Mouse (Mus musculus) MN1 (cell line): Measurements from ENCODE around the gene Sf1.

Source experiments
- DNase-seq: peaks from one replicate; pipeline ENCODE4 v3.0.0-alpha.2; 2016; ENCODE audit warnings: low spot score

Gene Sf1

GRCm38 (mm10) chr19:6363411-6364240 is at the start of gene Sf1:
Gene Sf1 (plus strand): TSS chr19:6363690.
- peak; percentile 98 for DNase-seq

DNA sequence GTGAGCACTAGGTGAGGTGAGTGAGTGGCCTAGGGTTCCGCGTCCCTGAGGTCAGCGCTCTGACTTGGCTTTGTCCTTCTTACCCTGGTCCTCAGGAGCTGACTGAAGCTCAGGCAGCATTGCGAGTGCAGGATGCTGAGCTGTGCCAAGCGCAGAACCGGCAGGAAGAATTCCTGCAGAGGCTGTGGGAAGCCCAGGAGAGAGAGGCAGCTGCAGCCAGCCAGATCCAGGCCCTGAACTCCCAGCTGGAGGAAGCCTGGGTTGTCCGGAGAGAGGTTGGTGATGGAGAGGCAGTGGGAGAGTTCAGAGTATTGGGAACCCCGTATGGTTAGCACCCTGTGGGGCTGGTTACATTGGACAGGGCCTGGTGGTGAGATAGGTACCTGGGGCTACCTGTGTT is 49.7 kb upstream of the Sf1 start:
- no peak for DNase-seq

DNA sequence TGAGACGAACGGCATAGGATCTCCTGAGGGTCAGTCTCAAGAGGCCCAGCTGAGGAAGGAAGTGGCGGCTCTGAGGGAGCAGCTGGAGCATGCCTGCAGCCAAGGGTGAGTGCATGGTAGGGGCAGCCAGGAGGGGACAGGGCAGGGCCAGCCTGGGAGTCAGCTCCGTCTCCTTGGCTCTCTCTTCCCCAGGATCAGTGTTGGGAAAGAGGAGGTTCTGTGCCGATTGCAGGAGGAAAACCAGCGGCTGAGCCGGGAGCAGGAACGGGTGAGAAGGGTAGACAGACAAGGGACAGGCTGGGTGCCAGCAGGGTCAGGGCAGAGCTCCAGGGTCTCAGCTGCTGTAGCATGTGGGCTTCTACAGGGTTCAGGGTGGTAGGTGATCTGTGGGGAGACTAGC is 49.0 kb upstream of the Sf1 start:
- no peak for DNase-seq

DNA sequence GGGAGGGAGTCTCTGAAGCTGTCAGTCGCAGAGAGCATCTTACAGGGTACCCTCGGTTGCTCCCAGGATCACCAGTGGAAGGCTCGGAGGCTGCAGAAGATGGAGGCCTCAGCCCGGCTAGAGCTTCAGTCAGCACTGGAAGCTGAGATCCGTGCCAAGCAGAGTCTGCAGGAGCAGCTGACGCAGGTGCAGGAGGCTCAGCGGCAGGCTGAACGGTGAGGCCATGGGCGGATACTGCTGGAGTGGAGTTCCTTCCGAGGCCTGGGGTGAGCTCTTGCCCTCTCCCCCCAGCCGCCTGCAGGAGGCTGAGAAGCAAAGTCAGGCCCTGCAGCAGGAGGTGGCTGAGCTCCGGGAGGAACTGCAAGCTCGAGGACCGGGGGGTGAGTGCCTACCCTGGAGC is 47.9 kb upstream of the Sf1 start:
- no peak for DNase-seq

- no peak for DNase-seq
Observed at GRCm38 (mm10) chr19:6318145-6318544, 45.3 kb upstream of the Sf1 start.

DNA sequence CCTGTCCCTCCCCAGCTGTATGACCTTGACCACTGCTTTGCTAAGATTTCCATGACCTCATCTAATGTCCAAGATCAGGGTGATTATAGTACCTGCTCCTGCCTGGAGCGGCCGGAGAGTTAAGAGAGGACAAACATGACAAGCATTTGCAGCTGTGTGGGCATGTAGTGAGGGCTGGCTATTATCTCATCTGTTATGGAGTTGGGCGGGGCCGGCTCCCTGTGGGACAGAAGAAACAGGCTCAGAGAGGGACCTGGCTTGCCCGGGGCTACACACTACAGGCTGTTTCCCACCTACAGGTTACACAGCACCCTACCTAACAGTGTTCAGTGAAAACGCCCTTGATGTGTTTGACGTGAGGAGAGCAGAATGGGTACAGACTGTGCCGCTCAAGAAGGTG is 42.1 kb upstream of the Sf1 start:
- DNase-seq, result no peak

DNA sequence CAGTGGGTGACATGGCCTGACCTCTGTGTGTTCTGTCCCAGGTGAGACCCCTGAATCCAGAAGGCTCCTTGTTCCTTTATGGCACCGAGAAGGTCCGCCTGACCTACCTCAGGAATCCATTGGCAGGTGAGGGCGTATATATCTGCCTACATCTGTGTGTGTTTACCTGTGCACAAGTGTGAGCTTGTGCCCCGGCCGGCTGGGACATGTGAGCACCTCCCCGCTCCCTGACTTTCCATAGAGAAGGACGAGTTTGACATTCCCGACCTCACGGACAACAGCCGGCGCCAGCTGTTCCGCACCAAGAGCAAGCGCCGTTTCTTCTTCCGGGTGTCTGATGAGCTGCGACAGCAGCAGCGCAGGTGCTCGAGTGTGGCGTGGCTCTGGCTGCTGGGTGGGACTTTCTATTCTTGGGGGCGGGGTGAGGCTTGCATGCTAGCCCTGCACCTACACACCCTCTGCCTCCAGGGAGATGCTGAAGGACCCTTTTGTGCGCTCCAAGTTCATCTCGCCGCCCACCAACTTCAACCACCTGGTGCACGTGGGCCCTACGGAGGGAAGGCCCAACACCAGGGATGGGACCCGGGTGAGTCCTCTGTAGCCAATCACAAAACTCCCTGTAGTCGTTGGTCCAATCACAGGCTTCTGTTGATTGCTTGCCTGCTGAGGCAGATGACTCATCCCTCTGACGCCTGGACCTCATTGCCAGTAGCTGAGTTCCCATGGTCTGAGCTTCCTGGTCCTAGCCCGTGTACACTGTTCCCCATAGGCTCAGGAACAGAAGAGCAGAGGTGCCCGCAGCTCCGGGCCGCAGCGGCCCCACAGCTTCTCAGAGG is 41.5 kb upstream of the Sf1 start:
- peak; percentile 68 for DNase-seq

GRCm38 (mm10) chr19:6324751-6325150 is 38.7 kb upstream of the Sf1 start:
- DNase-seq, result no peak

DNA sequence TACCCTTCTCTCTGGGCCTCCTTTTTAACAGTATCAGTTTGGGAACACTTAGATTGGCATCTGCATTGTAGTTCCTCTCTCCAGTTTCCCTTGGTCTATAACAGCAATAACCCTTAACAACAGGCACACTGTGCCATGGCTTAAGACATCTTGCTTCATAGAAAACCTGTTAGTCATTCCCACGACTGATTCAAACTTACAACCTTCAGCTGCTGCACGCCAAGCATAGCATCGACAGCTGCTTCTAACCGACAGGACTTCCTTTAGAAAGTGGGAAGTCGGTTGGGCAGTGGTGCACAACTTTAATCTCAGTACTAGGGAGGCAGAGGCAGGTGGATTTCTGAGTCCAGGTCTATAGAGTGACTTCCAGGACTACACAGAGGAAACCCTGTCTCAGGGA is 32.3 kb upstream of the Sf1 start:
- no peak for DNase-seq

- peak; percentile 64 for DNase-seq
Observed at GRCm38 (mm10) chr19:6331719-6332516, 31.6 kb upstream of the Sf1 start.

DNA sequence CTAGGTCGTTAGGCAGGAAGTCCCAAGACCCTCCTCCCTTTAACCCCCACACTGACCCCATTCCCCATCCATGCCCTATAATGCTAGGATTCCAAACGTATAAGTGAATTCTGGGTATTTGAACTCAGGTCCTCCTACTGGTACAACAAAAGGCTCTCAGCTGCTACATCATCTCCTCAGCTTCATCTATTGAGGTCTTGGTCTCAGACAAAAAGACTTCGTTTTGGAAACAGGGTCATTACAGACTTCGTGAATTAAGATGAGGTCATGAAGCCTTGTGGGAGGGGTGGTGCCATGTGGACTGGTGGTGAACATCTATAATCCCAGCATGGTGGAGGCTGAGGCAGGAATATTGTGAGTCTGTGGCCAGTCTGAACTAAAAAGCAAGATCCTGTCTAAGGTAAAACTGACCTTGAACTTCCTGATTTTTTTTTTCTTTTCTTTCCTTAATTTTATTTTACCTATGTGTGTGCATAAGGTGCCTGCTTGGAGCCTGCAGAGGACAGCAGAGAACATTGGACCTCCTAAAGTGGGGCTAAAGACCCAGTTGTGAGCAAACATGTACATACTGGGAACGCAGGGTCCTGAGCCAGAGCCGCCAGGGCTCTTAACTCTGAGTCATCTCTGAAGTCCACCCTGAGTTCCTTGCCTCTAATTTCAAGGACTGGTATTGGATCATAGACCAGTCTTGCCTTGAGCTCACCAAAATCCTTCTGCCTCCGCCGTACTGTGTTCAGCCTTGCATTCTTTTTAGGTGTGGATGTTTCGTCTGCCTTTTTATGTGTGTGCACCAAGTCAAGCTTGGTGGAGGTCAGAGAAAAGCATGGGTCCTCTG is 29.5 kb upstream of the Sf1 start:
- DNase-seq, result peak; percentile 19

DNA sequence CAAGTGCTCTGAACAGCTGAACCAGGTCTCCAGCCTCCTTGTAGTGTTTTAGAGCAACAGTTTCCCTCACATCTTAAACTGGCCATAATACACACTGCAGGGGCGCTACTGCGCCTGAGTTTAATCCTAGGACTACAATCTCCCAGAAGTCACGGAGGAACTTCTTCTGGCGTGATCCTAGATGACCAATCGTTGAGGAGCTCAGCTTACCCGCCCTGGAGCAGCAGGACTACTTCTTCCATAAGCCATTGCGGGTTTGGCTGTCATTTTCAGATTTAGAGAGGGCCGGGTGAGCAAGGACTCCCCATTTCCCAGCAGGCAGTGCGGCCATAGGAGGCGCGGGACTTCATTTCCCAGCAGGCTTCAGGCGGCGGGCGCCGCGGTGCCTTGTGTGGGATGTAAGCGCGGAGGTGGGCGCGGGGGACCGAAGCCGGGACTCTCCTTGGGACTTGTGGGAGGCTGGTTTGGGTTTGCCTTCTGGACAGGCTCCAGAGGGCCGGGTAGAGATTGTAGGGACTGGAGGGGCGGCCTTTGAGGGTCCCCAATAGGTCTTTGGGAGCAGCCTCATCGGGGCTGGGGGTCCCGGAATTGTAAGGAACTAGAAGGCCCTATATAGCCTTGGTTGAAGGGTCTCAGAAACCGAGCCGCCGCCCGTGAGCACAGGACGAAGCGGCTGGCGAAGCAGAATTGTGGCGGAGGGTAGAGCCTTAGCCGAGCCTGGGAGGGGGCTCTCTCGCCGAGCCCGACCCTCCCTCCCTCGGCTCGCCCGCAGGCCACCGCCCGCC is 28.6 kb upstream of the Sf1 start, which contains the start of gene Men1:
TSS of gene Men1 (plus strand) at position 307 of the 785 bp plus-strand sequence.
- DNase-seq, result peak; percentile 95

DNA sequence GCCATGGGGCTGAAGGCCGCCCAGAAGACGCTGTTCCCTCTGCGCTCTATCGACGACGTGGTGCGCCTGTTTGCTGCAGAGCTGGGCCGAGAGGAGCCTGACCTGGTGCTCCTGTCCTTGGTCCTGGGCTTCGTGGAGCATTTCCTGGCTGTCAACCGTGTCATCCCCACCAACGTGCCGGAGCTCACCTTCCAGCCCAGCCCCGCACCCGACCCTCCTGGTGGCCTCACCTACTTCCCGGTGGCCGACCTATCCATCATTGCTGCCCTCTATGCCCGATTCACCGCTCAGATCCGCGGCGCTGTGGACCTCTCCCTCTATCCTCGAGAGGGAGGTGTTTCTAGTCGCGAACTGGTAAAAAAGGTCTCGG is 28.0 kb upstream of the Sf1 start:
- peak; percentile 43 for DNase-seq

DNA sequence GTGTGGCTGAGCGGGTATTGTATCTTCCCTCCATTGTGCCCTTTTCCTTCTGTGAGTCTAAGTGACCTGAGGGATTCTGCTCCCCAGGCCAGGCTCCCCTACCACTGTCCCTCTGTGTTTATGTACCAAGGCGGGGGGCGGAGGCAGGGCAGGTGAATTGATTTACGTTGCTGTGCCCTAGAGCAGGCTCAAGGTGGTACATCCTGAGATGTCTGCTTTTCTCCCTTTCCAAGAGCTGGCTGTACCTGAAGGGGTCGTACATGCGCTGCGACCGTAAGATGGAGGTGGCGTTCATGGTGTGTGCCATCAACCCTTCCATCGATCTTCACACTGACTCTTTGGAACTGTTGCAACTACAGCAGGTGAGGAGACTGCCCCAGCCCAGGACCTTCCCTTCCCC is 26.6 kb upstream of the Sf1 start:
- DNase-seq, result no peak

DNA sequence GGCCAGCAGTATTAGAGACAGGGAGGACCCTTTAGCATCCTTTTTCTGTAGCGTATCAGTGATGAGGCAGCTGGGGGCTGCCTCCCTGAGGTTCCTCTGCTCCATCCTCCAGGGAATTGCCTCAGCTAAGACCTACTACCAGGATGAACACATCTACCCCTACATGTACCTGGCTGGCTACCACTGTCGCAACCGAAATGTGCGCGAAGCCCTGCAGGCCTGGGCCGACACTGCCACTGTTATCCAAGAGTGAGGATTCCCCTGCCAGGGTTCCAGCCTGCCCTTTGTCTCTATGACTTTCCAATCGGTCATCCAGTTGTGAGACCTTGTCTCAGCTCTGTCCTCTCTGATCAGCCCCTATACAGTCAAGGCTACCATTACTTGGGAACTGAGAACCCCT is 25.3 kb upstream of the Sf1 start:
- DNase-seq, result no peak

DNA sequence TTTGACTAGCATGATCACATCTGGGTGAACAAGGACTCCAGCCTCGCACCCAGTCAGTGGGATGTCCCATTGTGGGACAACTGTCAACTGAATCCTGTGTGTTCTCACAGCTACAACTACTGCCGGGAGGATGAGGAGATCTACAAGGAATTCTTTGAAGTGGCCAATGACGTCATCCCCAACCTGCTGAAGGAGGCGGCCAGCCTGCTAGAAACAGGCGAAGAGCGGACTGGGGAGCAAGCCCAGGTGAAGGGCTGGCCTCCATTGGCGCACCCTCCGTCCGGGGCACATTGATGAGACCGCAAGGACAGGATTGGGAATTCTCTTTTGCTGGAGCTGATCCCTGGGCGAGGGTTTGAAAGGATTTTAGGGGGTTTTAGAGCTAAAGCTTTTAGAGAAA is 24.8 kb upstream of the Sf1 start:
- no peak for DNase-seq

DNA sequence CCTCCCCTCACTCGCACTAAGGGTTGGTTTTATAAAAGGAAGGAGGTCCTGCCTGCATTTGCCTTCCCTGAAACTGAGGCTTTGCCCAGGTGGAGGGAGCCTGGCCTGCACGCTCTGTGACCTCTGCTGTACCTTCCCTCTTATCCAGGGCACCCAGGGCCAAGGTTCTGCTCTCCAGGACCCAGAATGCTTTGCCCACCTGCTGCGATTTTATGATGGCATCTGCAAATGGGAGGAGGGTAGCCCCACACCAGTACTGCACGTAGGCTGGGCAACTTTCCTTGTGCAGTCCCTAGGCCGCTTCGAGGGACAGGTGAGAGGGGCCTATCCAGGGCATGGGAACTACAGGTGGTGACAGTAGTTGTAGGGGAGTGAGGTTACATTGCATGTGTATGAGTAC is 24.3 kb upstream of the Sf1 start:
- DNase-seq, result no peak

GRCm38 (mm10) chr19:6339890-6340504 is 23.5 kb upstream of the Sf1 start:
- no peak for DNase-seq

DNA sequence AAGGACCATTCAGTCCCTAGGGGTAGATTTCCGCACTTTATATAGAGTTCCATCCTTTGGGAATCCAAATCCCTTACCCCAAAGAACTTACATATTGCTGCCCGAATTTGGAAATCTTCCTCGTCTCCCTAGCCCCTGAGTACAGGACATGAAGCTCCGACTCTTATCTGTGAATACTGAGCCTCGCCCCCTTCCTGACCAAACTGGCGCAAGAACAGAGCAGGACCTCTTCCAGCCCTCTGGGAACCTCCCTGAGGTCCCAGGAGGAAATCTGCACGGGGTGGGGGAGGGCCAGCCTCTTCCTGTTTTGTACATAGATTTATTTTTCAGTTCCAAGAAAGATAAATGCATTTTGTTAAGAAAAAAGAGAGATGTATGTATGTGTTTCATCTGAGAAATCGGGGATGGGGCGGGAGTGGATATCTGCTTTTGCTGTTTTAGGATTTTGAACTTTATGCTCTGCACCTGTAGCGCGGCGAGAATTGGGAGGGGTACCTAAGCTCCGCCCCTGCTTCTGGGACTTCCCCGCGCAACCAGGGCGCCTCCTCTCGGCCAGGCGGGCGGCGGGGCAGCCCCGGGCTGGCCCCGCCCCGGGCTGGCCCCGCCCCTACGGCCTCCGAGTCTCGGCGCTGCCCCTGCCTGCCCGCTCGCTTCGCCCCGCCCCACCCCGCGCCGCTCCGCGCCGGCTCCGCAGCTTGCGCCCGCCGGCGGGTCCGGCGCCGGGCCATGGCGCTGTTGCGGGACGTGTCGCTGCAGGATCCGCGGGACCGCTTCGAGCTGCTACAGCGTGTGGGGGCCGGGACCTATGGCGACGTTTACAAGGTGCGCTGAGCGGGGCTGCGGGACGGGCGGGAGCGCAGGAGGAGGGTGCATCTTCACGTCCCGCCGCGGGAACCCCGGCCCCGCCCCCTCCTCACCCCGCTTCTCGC is 22.7 kb upstream of the Sf1 start, which contains the start of gene Map4k2:
TSS of gene Map4k2 (plus strand) at position 612 of the 929 bp plus-strand sequence.
- peak; percentile 74 for DNase-seq
